Mouse (Mus musculus): ENCODE results near the gene Mapkapk3. TPM values are rescaled to one million over a fixed set of nuclear protein-coding genes. Genes with fewer than 3 reads are reported as not detected.

Gene Mapkapk3
- total and polyA plus RNA-seq, 3 experiments, result 42.3 to 49.9 TPM; not detected in 1

GRCm38 (mm10) chr9:107298876-107299275 is 9.2 kb upstream of the Mapkapk3 start:
- H3K36me3 ChIP-seq (ENCODE audit: control insufficient read depth in 1 of 2, insufficient read depth in 2 of 2, low read length in 2 of 2), result peaks cover 0 to 21% of the 10 kb centered on the region in 2 experiments; a peak in 2 of 4 replicates
- TF ChIP-seq TCF12 (IDR thresholded peaks at IDR 0.05; ENCODE audit: low read depth, low read length) (no peak), CTCF (IDR thresholded peaks at IDR 0.05 in 2 of 3, conservative IDR thresholded peaks at IDR 0.05 in 1 of 3; ENCODE audit: control insufficient read depth in 1 of 3, insufficient read depth in 1 of 3, low read depth in 2 of 3, low read length in 3 of 3, poor library complexity in 1 of 3, severe bottlenecking in 1 of 3) (no peak; a peak in 1 of 6 replicates), RCOR1 (IDR thresholded peaks at IDR 0.05; ENCODE audit: low read depth, low read length) (no peak), NELFE (IDR thresholded peaks at IDR 0.05; ENCODE audit: low read depth, low read length) (no peak), MAX (IDR thresholded peaks at IDR 0.05; ENCODE audit: low read length) (no peak), ZMIZ1 (IDR thresholded peaks at IDR 0.05; ENCODE audit: low read depth, low read length) (no peak), HCFC1 (IDR thresholded peaks at IDR 0.05; ENCODE audit: low read depth, low read length) (no peak), CHD1 (IDR thresholded peaks at IDR 0.05; ENCODE audit: low read depth, low read length) (no peak), ETS1 (IDR thresholded peaks at IDR 0.05; ENCODE audit: low read depth, low read length) (no peak), KAT2A (conservative IDR thresholded peaks at IDR 0.05; ENCODE audit: low read depth, low read length) (no peak), USF2 (IDR thresholded peaks at IDR 0.05; ENCODE audit: borderline replicate concordance in 1 of 2, insufficient read depth in 1 of 2, low read depth in 1 of 2, low read length in 2 of 2) (no peak), USF1 (IDR thresholded peaks at IDR 0.05; ENCODE audit: low read depth, low read length) (no peak)

GRCm38 (mm10) chr9:107298059-107298780 is 8.5 kb upstream of the Mapkapk3 start:
- peaks cover 2 to 28% of the 10 kb centered on the region in 2 experiments; a peak in 3 of 4 replicates for H3K4me1 ChIP-seq (ENCODE audit: control insufficient read depth in 1 of 2, insufficient read depth in 2 of 2, low read length in 2 of 2)
- H3K4me3 ChIP-seq (ENCODE audit: control insufficient read depth in 1 of 2, insufficient read depth in 1 of 2, low read depth in 2 of 2, low read length in 2 of 2), result peak overlapping the region; percentile 56 to 96; a peak in 3 of 4 replicates
- peak overlapping the region; percentile 97 for H3K9ac ChIP-seq (ENCODE audit: control insufficient read depth, low read depth, low read length, poor library complexity, severe bottlenecking)
- TF ChIP-seq CHD1 (IDR thresholded peaks at IDR 0.05; ENCODE audit: low read depth, low read length), result no peak
- no peak for TF ChIP-seq EP300 (IDR thresholded peaks at IDR 0.05; ENCODE audit: low read depth in 1 of 2, low read length in 2 of 2)
- TF ChIP-seq MAFK (IDR thresholded peaks at IDR 0.05; ENCODE audit: borderline replicate concordance, low read depth, low read length), result no peak
- TF ChIP-seq HCFC1 (IDR thresholded peaks at IDR 0.05; ENCODE audit: low read depth, low read length), result no peak
- TF ChIP-seq POLR2AphosphoS2 (IDR thresholded peaks at IDR 0.05; ENCODE audit: low read length), result no peak
- no peak for TF ChIP-seq BHLHE40 (IDR thresholded peaks at IDR 0.05; ENCODE audit: borderline replicate concordance, low read depth, low read length)
- no peak for TF ChIP-seq ZC3H11A (IDR thresholded peaks at IDR 0.05; ENCODE audit: low read depth, low read length)
- no peak for TF ChIP-seq POLR2AphosphoS5 (IDR thresholded peaks at IDR 0.05; ENCODE audit: borderline replicate concordance, low read depth, low read length)
- TF ChIP-seq POLR2A (IDR thresholded peaks at IDR 0.05; ENCODE audit: control insufficient read depth in 1 of 2, insufficient read depth in 1 of 2, low read depth in 1 of 2, low read length in 2 of 2, poor library complexity in 1 of 2), result no peak
- TF ChIP-seq TAL1 (IDR thresholded peaks at IDR 0.05; ENCODE audit: low read length), result no peak
- no peak for TF ChIP-seq MXI1 (IDR thresholded peaks at IDR 0.05; ENCODE audit: low read depth, low read length)
- no peak for TF ChIP-seq UBTF (IDR thresholded peaks at IDR 0.05; ENCODE audit: borderline replicate concordance, insufficient read depth, low read depth, low read length)
- no peak for TF ChIP-seq CHD2 (IDR thresholded peaks at IDR 0.05; ENCODE audit: low read length)
- TF ChIP-seq GATA1 (IDR thresholded peaks at IDR 0.05; ENCODE audit: low read depth, low read length), result no peak
- no peak for TF ChIP-seq CTCF (IDR thresholded peaks at IDR 0.05 in 2 of 3, conservative IDR thresholded peaks at IDR 0.05 in 1 of 3; ENCODE audit: control insufficient read depth in 1 of 3, insufficient read depth in 1 of 3, low read depth in 2 of 3, low read length in 3 of 3, poor library complexity in 1 of 3, severe bottlenecking in 1 of 3)
- TF ChIP-seq USF1 (IDR thresholded peaks at IDR 0.05; ENCODE audit: low read depth, low read length), result no peak
- TF ChIP-seq MYC (IDR thresholded peaks at IDR 0.05; ENCODE audit: low read depth, low read length), result no peak
- peak overlapping the region; percentile 91 for H3K27ac ChIP-seq (ENCODE audit: control insufficient read depth, low read depth, low read length)
- peak; percentile 45 for DNase-seq (ENCODE audit: low read depth, low spot score)
- H3K36me3 ChIP-seq (ENCODE audit: control insufficient read depth in 1 of 2, insufficient read depth in 2 of 2, low read length in 2 of 2), result peaks cover 0 to 21% of the 10 kb centered on the region in 2 experiments; a peak in 2 of 4 replicates
- H3K79me2 ChIP-seq (ENCODE audit: control insufficient read depth, insufficient read depth, low read length, poor library complexity), result peaks cover 31% of the 10 kb centered on the region
- H3K9me3 ChIP-seq (replicated peaks; ENCODE audit: insufficient read depth, low read length), result no peaks in the 10 kb centered on the region
- H3K27me3 ChIP-seq (ENCODE audit: control insufficient read depth in 1 of 2, insufficient read depth in 2 of 2, low read length in 2 of 2), result no peaks in the 10 kb centered on the region

More at GRCm38 (mm10) chr9:107298876-107299275, 9.2 kb upstream of the Mapkapk3 start:
- no peak for DNase-seq (ENCODE audit: low read depth, low spot score)
- no peak overlapping the region for H3K27ac ChIP-seq (ENCODE audit: control insufficient read depth, low read depth, low read length)
- H3K9ac ChIP-seq (ENCODE audit: control insufficient read depth, low read depth, low read length, poor library complexity, severe bottlenecking), result peak overlapping the region; percentile 97; the same call in 1 of the 2 replicates
- H3K27me3 ChIP-seq (ENCODE audit: control insufficient read depth in 1 of 2, insufficient read depth in 2 of 2, low read length in 2 of 2), result no peaks in the 10 kb centered on the region
- no peaks in the 10 kb centered on the region for H3K9me3 ChIP-seq (replicated peaks; ENCODE audit: insufficient read depth, low read length)
- peaks cover 2 to 30% of the 10 kb centered on the region in 2 experiments; a peak in 3 of 4 replicates for H3K4me1 ChIP-seq (ENCODE audit: control insufficient read depth in 1 of 2, insufficient read depth in 2 of 2, low read length in 2 of 2)
- peak overlapping the region in 1 of 2 experiments; percentile 96; a peak in 1 of 4 replicates for H3K4me3 ChIP-seq (ENCODE audit: control insufficient read depth in 1 of 2, insufficient read depth in 1 of 2, low read depth in 2 of 2, low read length in 2 of 2)
- peaks cover 31% of the 10 kb centered on the region for H3K79me2 ChIP-seq (ENCODE audit: control insufficient read depth, insufficient read depth, low read length, poor library complexity)
